Mouse (Mus musculus): ENCODE results near the gene Hspa1a.

DNA sequence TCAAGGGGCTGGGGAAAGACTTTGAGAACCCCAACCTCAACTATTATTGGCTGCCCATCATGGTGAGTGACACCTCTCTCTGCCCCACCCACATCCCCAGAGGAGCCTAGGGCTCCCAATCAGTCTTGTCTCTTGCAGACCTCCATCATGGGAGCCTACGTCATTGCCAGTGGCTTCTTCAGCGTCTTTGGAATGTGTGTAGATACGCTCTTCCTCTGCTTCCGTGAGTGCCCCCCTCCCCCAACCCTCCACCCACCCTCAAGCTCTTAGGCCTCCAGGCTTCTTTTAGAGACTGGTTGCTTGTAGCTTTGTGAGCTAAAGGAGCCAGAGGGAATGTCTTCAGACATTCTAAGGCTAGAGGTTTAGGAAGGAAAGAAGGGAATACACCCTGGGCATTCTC, 43.1 kb downstream of the Hspa1a start:
- no peak for TF ChIP-seq GATA1 (IDR thresholded peaks at IDR 0.05; ENCODE audit: borderline replicate concordance, low read length)
- TF ChIP-seq FLI1 (IDR thresholded peaks at IDR 0.05; ENCODE audit: low read length), result no peak

Measured in megakaryocyte, embryonic 14.5 days (primary cell).